Mouse (Mus musculus) C2C12 (cell line): ENCODE measurements around the gene Dnaaf3. TPM values are rescaled to one million over a fixed set of nuclear protein-coding genes. Genes with fewer than 3 reads are reported as not detected.

Source experiments
- H3K27me3 ChIP-seq: one replicate; pipeline ENCODE4 v1.6.1; 2011; ENCODE audit not compliant: control insufficient read depth, insufficient read depth, insufficient read length
- H3K36me3 ChIP-seq: one replicate; pipeline ENCODE4 v1.6.1; 2011; ENCODE audit not compliant: control insufficient read depth, insufficient read depth
- H3K4me3 ChIP-seq: one replicate; pipeline ENCODE4 v1.5.1; 2011; ENCODE audit warnings: mild to moderate bottlenecking, control low read depth; ENCODE audit not compliant: poor library complexity, insufficient read depth, severe bottlenecking
- H3K79me2 ChIP-seq: one replicate; pipeline ENCODE4 v1.6.1; 2011; ENCODE audit not compliant: control insufficient read depth, insufficient read depth
- H3K79me3 ChIP-seq: one replicate; pipeline ENCODE4 v1.6.1; 2011; ENCODE audit warnings: low read depth, control low read depth
- H3ac ChIP-seq: one replicate; pipeline ENCODE3; 2011; ENCODE audit warnings: low read depth; ENCODE audit not compliant: control insufficient read depth, insufficient read length
- CEBPB ChIP-seq: IDR thresholded peaks from one replicate; pipeline ENCODE4 v1.6.1; 2011; ENCODE audit warnings: low read depth, mild to moderate bottlenecking, control low read depth, moderate library complexity
- CTCF ChIP-seq: IDR thresholded peaks from one replicate; pipeline ENCODE4 v1.5.1; 2011; ENCODE audit not compliant: control insufficient read depth, insufficient read depth, insufficient read length
- FOSL1 ChIP-seq: IDR thresholded peaks from one replicate; pipeline ENCODE4 v1.8.0; 2011; ENCODE audit warnings: mild to moderate bottlenecking, low read length; ENCODE audit not compliant: poor library complexity, insufficient read depth, severe bottlenecking
- MAX ChIP-seq: IDR thresholded peaks from one replicate; pipeline ENCODE4 v1.6.1; 2011; ENCODE audit warnings: mild to moderate bottlenecking, control low read depth
- MYOD1 ChIP-seq: IDR thresholded peaks from one replicate; pipeline ENCODE4 v1.6.1; 2011; ENCODE audit warnings: low read depth; ENCODE audit not compliant: control insufficient read depth, insufficient read length
- MYOG ChIP-seq: IDR thresholded peaks from one replicate; pipeline ENCODE4 v1.6.1; 2011; ENCODE audit not compliant: control insufficient read depth, insufficient read length; ENCODE audit errors: extremely low read depth
- USF1 ChIP-seq: IDR thresholded peaks from one replicate; pipeline ENCODE4 v1.6.1; 2011; ENCODE audit warnings: low read depth, mild to moderate bottlenecking, control low read depth, moderate library complexity
- polyA plus RNA-seq: library from polyadenylated mRNA; unstranded; fragments of >200 nt; fragmentation: generic; extraction: Trizol; gene quantifications from one replicate; pipeline ENCODE4 v1.2.1, GENCODE M21; 2012; ENCODE audit warnings: missing spikeins

Gene Dnaaf3
- polyA plus RNA-seq, 1 experiment: 1.4 TPM

GRCm38 (mm10) chr7:4523205-4524130 is 8.8 kb downstream of the Dnaaf3 start:
- Histone ChIP-seq H3K4me3 (no peak overlapping the region), H3K27me3 (no peaks in the 10 kb centered on the region), H3K79me2 (no peaks in the 10 kb centered on the region), H3K36me3 (no peaks in the 10 kb centered on the region), H3ac (no peak overlapping the region), H3K79me3 (no peaks in the 10 kb centered on the region)
- TF ChIP-seq MYOG (no peak), MAX (no peak), USF1 (no peak)

GRCm38 (mm10) chr7:4522292-4522691 is 10.0 kb downstream of the Dnaaf3 start:
- Histone ChIP-seq H3K79me2 (no peaks in the 10 kb centered on the region), H3K27me3 (no peaks in the 10 kb centered on the region), H3K79me3 (no peaks in the 10 kb centered on the region), H3ac (no peak overlapping the region), H3K4me3 (no peak overlapping the region), H3K36me3 (no peaks in the 10 kb centered on the region)
- no peak for TF ChIP-seq FOSL1
- no peak for TF ChIP-seq CTCF
- no peak for TF ChIP-seq MYOD1
- TF ChIP-seq USF1: no peak
- no peak for TF ChIP-seq MAX
- TF ChIP-seq CEBPB: no peak
- no peak for TF ChIP-seq MYOG

GRCm38 (mm10) chr7:4521231-4522003 is 10.8 kb downstream of the Dnaaf3 start:
- Histone ChIP-seq H3K79me2 (no peaks in the 10 kb centered on the region), H3K27me3 (no peaks in the 10 kb centered on the region), H3K4me3 (no peak overlapping the region), H3ac (no peak overlapping the region), H3K79me3 (no peaks in the 10 kb centered on the region), H3K36me3 (no peaks in the 10 kb centered on the region)
- TF ChIP-seq MYOD1 (no peak), CEBPB (no peak), FOSL1 (no peak), USF1 (no peak), CTCF (no peak), MAX (no peak), MYOG (no peak)

- no peak overlapping the region for H3K4me3 ChIP-seq
- H3K36me3 ChIP-seq: no peaks in the 10 kb centered on the region
- no peak for TF ChIP-seq FOSL1
- no peak for TF ChIP-seq CEBPB
- TF ChIP-seq MYOG: no peak
- no peak for TF ChIP-seq CTCF
- no peak for TF ChIP-seq MYOD1
- no peak for TF ChIP-seq USF1
- TF ChIP-seq MAX: no peak
- no peaks in the 10 kb centered on the region for H3K79me2 ChIP-seq
- no peaks in the 10 kb centered on the region for H3K27me3 ChIP-seq
- H3K79me3 ChIP-seq: no peaks in the 10 kb centered on the region
- H3ac ChIP-seq: no peak overlapping the region
Observed at GRCm38 (mm10) chr7:4518487-4518886, 13.8 kb downstream of the Dnaaf3 start.

GRCm38 (mm10) chr7:4516332-4517050 is 15.8 kb downstream of the Dnaaf3 start, which contains the start of gene Tnnt1:
Gene Tnnt1, minus strand, starts transcription at chr7:4516382.
- H3K27me3 ChIP-seq: no peaks in the 10 kb centered on the region
- H3K36me3 ChIP-seq: no peaks in the 10 kb centered on the region
- H3ac ChIP-seq: no peak within 1 kb of the TSS
- H3K79me3 ChIP-seq: no peaks in the 10 kb centered on the region
- TF ChIP-seq FOSL1: no peak
- peak; percentile 59 for TF ChIP-seq MYOD1
- TF ChIP-seq CEBPB: no peak
- no peak for TF ChIP-seq MAX
- TF ChIP-seq USF1: no peak
- TF ChIP-seq CTCF: no peak
- no peaks in the 10 kb centered on the region for H3K79me2 ChIP-seq
- H3K4me3 ChIP-seq: no peak within 1 kb of the TSS
